Mouse (Mus musculus): Measurements from ENCODE around the gene Irgm1.

Irgm1 gene

DNA sequence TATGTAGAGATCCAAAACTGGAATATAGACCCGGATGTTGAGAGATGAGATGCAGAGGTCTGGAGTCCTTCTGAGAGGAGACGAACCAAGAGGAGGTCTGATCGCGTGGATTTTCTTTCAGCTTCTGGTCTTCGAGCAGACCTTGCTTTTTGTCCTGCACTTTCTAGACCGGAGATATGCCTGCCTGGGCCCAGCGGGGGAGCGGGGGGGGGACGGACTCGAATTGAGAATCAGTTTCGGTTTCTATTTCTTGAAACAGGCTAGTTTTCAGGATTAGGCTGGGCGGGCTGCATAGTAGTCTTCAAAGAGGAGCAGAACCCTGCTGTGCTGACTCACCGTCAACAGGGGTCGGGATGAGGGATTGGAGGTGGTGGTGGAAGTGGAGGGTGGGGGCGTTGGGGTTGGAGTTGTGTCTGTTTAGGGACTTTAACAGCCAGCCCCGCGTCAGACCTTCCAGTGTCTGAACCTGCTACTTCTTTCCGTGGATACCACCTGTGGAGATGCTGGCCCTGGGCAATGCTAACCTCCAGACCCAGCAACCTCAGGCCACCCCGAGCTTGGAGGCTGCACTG, at the start of gene Irgm1:
Irgm1 (minus strand) TSS at position 483 of the 572 bp plus-strand sequence.
- in situ Hi-C loops (cut with MboI, MseI), result loop anchor here (5.0 to 10.0 kb wide), 5 partner anchors 104 to 401 kb away; partner anchors contain the start of genes 9930111J21Rik1 (in 1 of the 2) and Olfr56 (in 1 of the 2)

DNA sequence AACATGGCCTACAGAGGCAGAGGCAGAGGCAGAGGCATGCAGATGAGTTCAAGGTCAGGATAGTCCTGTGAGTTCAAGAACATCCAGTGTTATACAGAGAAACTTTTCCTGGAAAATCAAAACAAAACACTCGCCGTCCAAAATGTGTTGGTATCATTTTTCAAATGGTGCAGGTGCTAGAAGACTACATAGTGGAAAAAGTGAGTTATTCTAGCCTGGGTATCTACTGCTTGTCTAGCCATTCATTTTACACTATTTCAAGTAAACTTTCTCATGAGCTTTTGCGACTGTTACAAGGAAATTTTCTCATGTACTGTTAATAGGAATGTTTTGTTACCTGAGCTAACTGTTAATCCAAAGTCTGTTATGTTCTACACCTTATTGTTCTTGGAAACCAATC, 46.9 kb upstream of the Irgm1 start:
- in situ Hi-C loops (cut with MboI, MseI), result no loop called here

DNA sequence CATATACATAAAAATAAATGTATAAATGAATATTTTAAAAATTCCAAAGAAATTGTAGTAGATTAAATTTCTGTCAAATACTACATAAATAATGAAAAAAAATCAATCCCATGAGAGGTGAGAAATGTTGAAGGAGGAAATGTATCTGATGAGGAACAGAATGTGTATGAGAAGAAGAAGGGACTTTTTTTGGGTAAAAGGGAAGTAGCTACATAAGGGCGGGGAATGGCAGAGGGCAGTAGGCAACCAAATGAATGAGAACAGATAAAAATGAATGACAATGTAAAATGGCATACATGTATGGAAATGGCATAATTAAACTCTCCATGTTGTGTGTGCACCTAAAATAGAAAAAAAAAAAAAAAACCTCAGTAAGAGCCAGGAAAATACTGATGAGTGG, 42.1 kb upstream of the Irgm1 start:
- in situ Hi-C loops (cut with MboI, MseI), result no loop called here

DNA sequence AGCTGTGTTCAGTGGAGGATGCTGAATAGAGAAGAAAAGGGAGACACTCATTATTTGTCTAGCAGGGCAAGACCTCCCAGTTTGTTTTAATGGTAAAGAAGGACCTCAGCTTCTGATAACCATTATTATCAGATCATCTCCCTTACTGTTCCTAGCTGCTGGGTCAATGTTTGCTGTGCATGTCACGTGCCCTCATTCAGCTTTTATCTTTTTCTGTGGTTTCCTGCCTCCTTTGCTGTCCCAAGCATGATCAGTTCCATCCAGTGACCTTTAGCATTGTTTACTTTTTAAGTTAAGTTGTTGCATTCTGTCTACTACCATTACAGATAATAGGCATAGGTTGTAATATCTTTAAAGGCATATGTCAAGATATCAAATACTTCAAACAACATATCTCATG, 37.0 kb upstream of the Irgm1 start:
- in situ Hi-C loops (cut with MboI, MseI), result no loop called here

DNA sequence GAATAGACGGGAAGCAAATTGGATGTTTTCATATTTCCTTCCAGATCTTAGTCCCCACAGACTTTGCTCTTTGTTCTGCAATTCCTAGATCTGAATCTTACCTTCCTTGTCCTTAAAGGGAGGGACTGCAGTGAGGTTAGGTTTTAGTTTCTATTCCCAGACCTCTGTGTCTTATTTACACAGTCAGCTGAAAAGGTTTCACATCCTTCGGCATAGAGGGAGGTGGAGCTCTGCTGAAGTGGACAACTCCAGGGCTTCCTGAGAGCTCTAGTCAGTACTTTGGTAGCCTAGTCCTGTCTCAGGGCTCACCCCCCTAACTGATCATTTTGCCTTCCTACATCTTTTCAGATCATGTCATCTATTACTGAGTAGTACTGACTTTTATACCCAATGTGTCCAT, 30.5 kb upstream of the Irgm1 start, which contains the start of gene Gm5431:
Gm5431 (minus strand) TSS at position 194 of the 400 bp plus-strand sequence.
- in situ Hi-C loops (cut with MboI, MseI), result loop anchor here in 1 of 2 experiments (5.0 kb wide), 1 partner anchor 75 kb away; the partner anchor contains the start of genes 9930111J21Rik1 and Olfr56

DNA sequence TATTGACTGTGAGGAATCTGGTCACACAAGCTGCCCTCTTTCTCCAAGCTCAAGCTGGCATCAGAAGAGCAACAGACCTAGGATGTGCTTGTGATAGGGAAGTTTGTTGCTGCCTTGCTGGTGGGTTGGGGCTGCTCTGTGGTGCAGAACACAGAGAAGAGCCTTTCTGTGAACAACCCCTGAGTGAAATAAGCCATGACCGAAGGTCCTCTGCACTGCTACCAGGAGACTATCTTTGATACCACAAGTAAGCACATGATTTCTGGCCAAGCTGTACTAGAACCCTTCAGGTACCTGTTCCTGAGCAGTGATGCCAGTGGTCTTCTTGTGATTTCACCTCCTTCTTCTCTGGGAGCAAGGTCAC, 30.1 kb upstream of the Irgm1 start:
- in situ Hi-C loops (cut with MboI, MseI), result loop anchor here in 1 of 2 experiments (5.0 kb wide), 1 partner anchor 76 kb away; the partner anchor contains the start of genes 9930111J21Rik1 and Olfr56

DNA sequence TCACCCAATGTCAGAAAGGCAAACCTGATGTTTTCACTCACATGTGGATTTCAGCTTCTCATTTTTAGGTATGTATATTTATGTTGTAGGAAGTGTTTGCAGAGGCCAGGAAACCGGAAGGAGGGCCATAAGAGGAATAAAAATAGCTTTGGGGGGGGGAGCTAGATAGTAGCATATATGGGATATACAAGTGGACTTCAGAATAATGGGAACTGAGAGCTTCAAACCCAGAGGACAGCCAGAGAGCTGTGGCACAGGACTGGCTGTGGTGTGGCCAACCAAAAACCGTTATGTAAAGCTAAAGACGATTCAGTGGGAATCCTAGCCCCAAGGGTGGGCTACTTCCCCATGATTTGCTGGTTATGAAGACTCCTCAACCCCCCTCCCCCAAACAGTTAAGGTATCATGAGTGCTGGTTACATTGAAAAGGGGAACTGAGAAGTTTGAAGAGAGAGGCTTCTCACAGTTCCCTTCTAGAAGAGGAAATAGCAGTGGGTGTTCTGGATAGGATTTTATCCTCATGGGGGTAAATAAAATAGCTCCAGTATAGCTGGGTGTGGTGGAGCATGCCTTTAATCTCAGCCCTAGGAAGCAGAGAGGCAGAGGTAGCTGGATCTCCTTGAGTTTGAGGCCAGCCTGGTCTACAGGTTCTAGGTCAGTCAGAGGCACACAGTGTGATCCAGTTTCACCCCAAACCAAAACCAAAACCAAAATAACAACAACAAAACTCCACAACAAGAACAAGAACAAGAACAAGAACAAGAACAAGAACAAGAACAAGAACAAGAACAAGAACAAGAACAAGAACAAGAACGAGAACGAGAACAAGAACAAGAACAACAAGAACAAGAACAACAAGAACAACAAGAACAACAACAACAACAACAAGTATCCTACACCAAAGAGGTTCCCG, 29.4 kb upstream of the Irgm1 start:
- in situ Hi-C loops (cut with MboI, MseI), result loop anchor here in 1 of 2 experiments (5.0 kb wide), 1 partner anchor 76 kb away; the partner anchor contains the start of genes 9930111J21Rik1 and Olfr56

DNA sequence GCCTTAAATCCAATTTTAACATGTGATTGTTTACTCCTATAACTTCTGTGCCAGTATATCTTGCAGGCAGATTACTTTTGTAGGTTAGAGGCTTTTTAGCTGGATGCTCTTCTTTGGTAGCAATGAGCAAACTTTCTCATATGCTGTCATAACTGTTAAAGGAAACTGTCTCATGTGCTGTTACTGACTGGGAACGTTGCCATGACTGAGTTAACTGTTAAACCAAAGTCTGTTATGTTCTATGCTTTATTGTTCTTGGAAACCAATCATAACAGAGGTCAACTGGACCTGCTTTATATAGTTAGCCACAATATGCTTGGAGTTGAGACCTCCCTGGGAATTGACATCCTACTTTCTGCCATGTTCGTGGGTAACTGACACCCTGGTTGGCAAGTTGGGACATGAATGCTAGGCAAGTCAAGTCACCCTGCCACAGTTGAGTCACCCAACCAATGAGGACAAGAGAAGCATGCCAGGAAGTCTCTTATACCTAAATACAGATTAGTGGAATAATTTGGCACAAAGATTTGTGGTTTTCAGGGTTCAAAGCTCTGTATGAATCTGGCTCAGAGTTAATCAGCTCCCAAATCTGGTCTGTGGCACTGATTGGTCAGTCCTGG, 27.4 kb upstream of the Irgm1 start:
- in situ Hi-C loops (cut with MboI, MseI), result loop anchor here (5.0 to 10.0 kb wide), 3 partner anchors 136 to 484 kb away; no protein-coding TSS in a partner anchor

DNA sequence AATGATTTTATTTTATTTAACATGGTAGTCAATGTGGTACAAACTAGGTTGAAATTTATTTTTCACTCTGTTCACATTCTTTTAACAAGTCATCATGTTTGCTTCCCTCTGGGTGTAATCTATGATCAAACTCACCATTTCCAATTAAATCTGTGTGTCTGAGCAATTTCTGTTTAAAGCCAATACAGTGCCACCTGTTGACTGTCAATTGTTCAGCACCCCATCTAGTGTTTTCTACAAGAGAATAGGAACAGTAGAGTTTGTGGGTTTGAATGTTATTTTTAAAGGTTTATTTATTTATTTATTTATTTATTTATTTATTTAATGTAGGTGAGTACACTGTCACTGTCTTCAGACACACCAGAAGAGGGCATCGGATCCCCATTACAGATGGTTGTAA, 5.2 kb upstream of the Irgm1 start:
- in situ Hi-C loops (cut with MboI, MseI), result loop anchor here in 1 of 2 experiments (10.0 kb wide), 1 partner anchor 98 kb away; the partner anchor contains the start of genes 9930111J21Rik1 and Olfr56

DNA sequence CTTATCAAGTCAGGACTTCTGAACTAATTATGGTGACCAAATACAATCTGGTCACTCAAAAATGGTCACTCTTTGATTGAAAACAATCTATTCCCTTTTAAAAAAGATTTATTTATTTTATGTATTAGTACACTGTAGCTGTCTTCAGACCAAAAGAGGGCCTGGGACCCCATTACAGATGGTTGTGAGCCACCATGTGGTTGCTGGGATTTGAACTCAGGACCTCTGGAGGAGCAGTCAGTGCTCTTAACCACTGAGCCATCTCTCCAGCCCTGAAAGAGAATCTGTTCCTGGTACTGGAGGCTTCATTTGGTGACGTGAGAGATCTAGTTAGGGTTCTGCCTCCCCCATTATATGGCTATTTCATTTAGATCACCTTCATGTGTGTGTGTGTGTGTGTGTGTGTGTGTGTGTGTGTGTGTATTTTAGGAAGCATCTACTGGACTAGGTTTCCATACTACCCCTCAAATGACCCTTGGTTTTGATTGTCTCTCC, 3.9 kb upstream of the Irgm1 start:
- in situ Hi-C loops (cut with MboI, MseI), result loop anchor here in 1 of 2 experiments (10.0 kb wide), 1 partner anchor 99 kb away; the partner anchor contains the start of genes 9930111J21Rik1 and Olfr56

DNA sequence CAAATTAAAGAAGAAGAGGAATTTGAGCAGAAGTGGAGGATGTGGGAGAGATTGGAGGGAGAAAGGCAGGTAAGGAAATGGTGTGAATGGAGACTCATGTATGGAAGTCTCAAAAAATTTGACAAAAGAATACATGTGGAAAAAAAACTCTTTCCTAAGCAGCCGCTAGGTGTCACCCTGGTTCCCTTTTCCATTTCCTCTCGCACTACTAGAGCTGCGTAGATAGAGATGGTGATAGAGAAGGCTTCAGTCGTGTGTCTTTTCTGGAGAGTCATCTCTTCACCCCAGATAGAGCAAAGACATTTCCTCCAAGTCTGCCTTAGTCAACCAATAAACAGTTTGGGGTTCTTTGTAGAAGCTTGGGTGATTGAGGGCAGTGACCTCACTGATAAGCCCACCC, 3.0 kb upstream of the Irgm1 start:
- in situ Hi-C loops (cut with MboI, MseI), result loop anchor here (5.0 to 10.0 kb wide), 5 partner anchors 100 to 398 kb away; partner anchors contain the start of genes 9930111J21Rik1 (in 1 of the 2) and Olfr56 (in 1 of the 2)

DNA sequence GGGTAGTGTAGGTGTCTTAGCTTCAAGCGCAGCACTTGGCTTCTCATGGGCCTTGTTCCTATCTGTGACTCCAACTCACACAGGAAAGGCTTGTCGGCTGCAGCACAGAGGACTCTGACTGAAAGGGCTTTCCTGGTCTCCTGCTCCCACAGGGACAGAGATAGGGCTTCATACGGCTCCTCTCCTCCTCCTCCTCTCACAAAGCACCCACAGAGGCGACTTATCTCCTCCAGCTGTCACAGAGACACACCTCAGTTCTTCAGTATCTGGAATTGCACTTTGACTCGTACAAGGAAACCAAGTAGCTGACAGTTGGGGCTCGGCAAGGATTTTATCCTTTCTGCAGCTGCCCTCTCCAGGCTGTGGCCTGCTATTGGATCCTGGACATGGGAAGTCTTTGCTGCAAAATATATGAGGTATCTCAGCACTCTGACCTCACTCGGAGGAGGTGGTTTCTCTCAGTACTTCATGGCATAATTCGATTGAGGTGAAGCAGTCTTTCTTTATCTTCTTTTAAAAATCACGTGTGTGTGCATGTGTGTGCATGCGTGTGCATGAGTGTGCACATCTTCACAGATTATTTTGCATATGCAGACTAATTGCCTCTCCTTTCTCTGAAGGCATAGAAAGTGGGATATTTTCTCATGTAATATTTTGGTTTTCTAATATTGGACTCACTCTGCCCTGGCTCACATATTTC, 2.3 kb upstream of the Irgm1 start:
- in situ Hi-C loops (cut with MboI, MseI), result loop anchor here (5.0 to 10.0 kb wide), 5 partner anchors 101 to 399 kb away; partner anchors contain the start of genes 9930111J21Rik1 (in 1 of the 2) and Olfr56 (in 1 of the 2)

DNA sequence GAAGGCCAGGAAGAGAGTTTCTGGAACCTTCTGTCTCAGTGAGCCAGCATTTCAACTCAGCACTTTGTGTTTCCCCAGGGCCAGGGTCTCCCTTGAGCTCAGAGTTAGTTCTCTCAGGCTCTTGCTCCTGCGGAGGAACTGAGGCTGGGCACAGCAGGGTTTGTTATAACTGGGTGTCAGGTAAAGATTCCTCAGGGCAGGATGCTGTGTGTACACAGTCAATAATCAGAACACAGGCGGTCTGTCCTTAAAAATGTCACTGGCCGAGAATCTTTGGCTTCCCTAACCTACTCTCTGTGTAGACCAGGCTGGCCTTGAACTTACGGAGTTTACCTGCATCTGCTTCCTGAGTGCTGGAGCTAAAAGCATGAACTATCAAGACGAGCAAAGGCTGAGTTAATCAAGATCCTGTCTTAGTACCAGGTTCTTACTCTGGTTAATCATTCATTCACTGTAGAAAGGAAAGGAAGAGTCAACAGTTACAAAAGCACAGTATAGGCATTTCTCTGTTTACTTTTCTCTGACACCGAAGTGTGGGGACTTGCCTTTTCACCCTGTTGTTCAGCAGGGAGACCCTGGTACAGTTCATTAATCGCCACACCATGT, 1.3 kb upstream of the Irgm1 start:
- in situ Hi-C loops (cut with MboI, MseI), result loop anchor here (5.0 to 10.0 kb wide), 5 partner anchors 102 to 400 kb away; partner anchors contain the start of genes 9930111J21Rik1 (in 1 of the 2) and Olfr56 (in 1 of the 2)

DNA sequence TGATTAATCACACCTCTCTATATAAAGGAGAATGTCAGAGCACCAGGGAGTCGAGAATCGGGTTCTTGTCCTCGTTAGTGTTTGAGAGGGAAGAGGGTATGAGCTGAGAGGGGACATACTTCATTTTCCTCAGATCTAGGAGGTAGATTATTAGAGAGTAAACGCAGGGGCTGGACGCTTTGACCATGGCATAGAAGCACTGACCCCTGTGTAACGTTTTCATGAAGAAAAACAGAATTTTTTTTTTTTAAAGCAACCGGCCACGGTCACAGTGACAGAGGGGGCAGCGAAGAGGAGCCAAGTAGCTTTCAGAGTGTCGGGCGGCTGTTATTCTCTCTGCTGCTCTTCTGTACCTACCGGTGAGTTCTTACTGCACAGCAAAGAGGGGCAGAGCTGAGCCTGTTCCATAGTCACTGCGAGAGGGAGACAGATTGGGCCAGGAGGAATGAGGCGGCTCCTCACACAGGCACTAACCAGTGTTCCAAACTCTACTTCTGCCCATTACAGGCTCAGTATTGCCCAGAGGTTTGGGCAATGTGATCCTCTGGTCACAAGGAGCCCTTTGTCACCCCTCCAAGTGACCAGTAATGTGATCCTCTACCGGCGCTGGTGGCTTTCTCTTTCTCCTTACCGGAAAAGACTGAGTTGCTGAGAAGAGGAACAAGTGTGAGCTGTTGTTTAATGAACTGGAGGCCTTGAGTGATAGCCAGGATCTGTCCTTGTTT, 496 bp upstream of the Irgm1 start:
- in situ Hi-C loops (cut with MboI, MseI), result loop anchor here (5.0 to 10.0 kb wide), 5 partner anchors 103 to 400 kb away; partner anchors contain the start of genes 9930111J21Rik1 (in 1 of the 2) and Olfr56 (in 1 of the 2)

DNA sequence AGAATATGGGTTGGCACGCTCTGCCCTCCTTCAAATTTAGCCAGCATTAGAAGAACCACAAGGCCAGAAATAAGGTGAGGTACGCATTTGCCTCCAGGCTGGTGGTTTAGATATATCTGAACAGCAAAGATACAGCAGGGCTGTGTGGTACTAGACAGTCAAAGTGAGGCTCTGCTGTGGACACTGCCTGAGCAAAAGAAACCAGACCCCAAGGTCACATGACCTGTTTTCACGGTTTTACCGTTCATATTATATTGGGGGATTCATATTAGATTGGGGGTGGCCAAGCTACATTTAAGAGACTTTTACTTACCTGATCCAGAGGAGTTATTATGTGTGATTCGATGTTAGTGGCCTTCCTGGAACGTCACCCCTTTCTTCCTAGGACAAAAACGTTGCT, 702 bp downstream of the Irgm1 start:
- in situ Hi-C loops (cut with MboI, MseI), result loop anchor here (5.0 to 10.0 kb wide), 5 partner anchors 104 to 402 kb away; partner anchors contain the start of genes 9930111J21Rik1 (in 1 of the 2) and Olfr56 (in 1 of the 2)

DNA sequence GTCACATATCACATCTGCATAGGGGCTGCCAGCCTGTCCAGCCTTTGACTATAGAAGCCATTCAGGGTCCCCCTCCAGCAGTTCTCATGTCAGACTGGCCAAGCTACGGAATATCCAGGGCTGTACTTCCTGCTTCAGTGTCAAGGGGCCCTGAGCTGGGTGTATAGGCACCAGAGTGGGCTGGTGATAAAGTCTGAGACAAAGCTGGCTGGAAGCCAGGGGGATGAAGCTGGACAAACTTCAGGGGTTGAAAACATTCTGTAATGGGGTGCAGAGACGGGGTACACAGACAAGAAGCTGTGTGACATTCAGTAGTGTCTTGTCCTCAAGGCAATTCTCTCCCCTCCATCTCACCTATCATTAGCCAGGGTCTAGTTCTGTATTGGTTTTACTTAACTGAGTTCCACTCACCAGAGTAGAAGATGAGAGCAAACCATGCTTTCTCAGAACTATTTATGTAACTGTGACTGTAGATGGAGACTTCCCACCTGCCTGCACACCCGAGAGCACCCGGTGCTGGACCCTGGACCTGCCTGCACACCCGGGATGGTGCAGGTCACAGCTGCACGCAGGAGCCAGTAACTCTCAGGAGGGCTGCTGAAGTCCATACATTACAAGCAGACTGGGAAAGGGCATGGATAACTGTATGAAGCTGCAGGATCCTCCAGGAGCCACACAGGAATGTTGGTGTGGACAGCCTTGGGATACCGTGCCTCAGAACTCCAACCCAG, 1.9 kb downstream of the Irgm1 start:
- in situ Hi-C loops (cut with MboI, MseI), result loop anchor here (5.0 to 10.0 kb wide), 5 partner anchors 105 to 403 kb away; partner anchors contain the start of genes 9930111J21Rik1 (in 1 of the 2) and Olfr56 (in 1 of the 2)

DNA sequence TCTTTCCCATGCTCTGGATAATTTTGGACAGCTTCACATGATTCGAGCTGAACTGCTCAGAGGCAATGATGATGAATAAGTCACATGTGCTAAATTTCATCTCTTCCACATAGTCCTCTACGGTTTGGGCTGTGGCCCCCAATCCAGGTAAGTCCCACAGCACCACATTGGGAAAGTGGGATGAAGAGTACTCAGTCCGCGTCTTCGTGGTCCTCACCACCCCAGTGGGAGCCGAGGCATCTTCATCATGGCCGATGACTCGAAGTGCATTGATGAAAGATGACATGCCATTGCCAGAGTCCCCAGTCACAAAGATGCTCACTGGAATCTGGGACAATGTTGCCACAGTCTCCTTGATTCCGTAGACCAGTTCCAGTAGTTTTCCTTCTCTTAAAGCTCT, 5.0 kb downstream of the Irgm1 start:
- in situ Hi-C loops (cut with MboI, MseI), result no loop called here

DNA sequence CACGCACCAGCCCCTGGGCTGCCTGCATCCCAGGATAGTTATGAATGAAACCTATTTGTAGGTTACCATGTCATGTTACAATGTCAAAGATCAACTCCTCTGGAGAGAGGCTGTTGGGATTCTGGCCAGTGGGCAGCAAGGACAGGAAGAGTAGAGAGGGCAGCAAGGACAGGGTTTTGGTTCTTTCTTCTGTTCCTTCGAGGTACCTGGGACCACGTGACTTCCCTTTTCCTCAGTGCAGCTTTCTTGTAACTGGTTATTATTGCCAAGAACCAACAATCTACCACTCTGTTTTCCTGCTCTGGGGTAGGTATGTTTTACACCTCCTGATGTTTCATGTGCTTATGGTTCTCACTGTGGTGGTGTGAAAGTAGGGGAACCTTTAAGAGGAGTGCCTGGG, 7.7 kb downstream of the Irgm1 start:
- in situ Hi-C loops (cut with MboI, MseI), result loop anchor here in 1 of 2 experiments (5.0 kb wide), 1 partner anchor 398 kb away; no protein-coding TSS in a partner anchor

All from T-helper 17 cell (primary cell).